Mouse (Mus musculus) megakaryocyte, embryonic 14.5 days (primary cell): ENCODE measurements around the gene Nsdhl. TPM values are rescaled to one million over a fixed set of nuclear protein-coding genes. Genes with fewer than 3 reads are reported as not detected.

Source experiments
- H3K27me3 ChIP-seq: replicated peaks from 2 replicates; pipeline ENCODE3; 2012; ENCODE audit warnings: inconsistent platforms
- H3K36me3 ChIP-seq: replicated peaks from 2 replicates; pipeline ENCODE3; 2012; ENCODE audit warnings: low read length, inconsistent platforms, mixed read lengths
- H3K4me1 ChIP-seq: 2 replicates; pipeline ENCODE4 v1.6.1; 2012; ENCODE audit warnings: inconsistent platforms
- H3K4me3 ChIP-seq: replicated peaks from 2 replicates; pipeline ENCODE3; 2012; ENCODE audit warnings: moderate library complexity, mild to moderate bottlenecking, inconsistent platforms
- H3K9me3 ChIP-seq: 2 replicates; pipeline ENCODE4 v1.6.1; 2012; ENCODE audit warnings: inconsistent platforms
- FLI1 ChIP-seq: IDR thresholded peaks from 2 replicates; pipeline ENCODE4 v1.6.1; 2012; ENCODE audit warnings: low read length, inconsistent platforms, mixed read lengths
- GATA1 ChIP-seq: IDR thresholded peaks from 3 replicates; pipeline ENCODE4 v1.6.1; 2012; ENCODE audit warnings: mixed read lengths, low read length, inconsistent platforms, borderline replicate concordance
- polyA plus RNA-seq: library from polyadenylated mRNA; stranded (reverse); fragments of >175 nt; gene quantifications from 2 replicates; pipeline ENCODE4 v1.2.3, GENCODE M21; 2012; ENCODE audit warnings: low replicate concordance; ENCODE audit not compliant: insufficient read depth

Gene Nsdhl
- polyA plus RNA-seq, 1 experiment, result 5.2 TPM

- H3K4me3 ChIP-seq, result no peak overlapping the region
- no peak for TF ChIP-seq GATA1
- TF ChIP-seq FLI1, result no peak
- peaks cover 94% of the 10 kb centered on the region for H3K36me3 ChIP-seq
Observed at GRCm38 (mm10) chrX:72953464-72953863, 35.1 kb downstream of the Nsdhl start.

GRCm38 (mm10) chrX:72956486-72956885, 38.1 kb downstream of the Nsdhl start:
- no peak overlapping the region for H3K4me3 ChIP-seq
- peaks cover 28% of the 10 kb centered on the region for H3K27me3 ChIP-seq
- peaks cover 98% of the 10 kb centered on the region for H3K36me3 ChIP-seq
- H3K9me3 ChIP-seq, result no peaks in the 10 kb centered on the region
- TF ChIP-seq GATA1 (no peak), FLI1 (no peak)
- H3K4me1 ChIP-seq, result no peaks in the 10 kb centered on the region

More at GRCm38 (mm10) chrX:72953464-72953863, 35.1 kb downstream of the Nsdhl start:
- Histone ChIP-seq H3K4me1 (no peaks in the 10 kb centered on the region), H3K27me3 (peaks cover 16% of the 10 kb centered on the region), H3K9me3 (no peaks in the 10 kb centered on the region)

- peaks cover 18% of the 10 kb centered on the region for H3K4me1 ChIP-seq
- peaks cover 80% of the 10 kb centered on the region for H3K36me3 ChIP-seq
- H3K27me3 ChIP-seq, result peaks cover 33% of the 10 kb centered on the region
- H3K4me3 ChIP-seq, result no peak overlapping the region
- H3K9me3 ChIP-seq, result no peaks in the 10 kb centered on the region
- TF ChIP-seq GATA1, result no peak
- TF ChIP-seq FLI1, result no peak
Observed at GRCm38 (mm10) chrX:72960431-72960830, 42.1 kb downstream of the Nsdhl start.

- Histone ChIP-seq H3K4me1 (peaks cover 18% of the 10 kb centered on the region), H3K4me3 (no peak overlapping the region), H3K9me3 (no peaks in the 10 kb centered on the region), H3K27me3 (peaks cover 34% of the 10 kb centered on the region), H3K36me3 (peaks cover 69% of the 10 kb centered on the region)
- no peak for TF ChIP-seq FLI1
- no peak for TF ChIP-seq GATA1
Observed at GRCm38 (mm10) chrX:72961511-72961910, 43.2 kb downstream of the Nsdhl start.

GRCm38 (mm10) chrX:72962743-72963142, 44.4 kb downstream of the Nsdhl start:
- TF ChIP-seq GATA1, result no peak
- no peak for TF ChIP-seq FLI1
- H3K4me3 ChIP-seq, result no peak overlapping the region
- peaks cover 57% of the 10 kb centered on the region for H3K36me3 ChIP-seq
- H3K27me3 ChIP-seq, result peaks cover 33% of the 10 kb centered on the region
- no peaks in the 10 kb centered on the region for H3K9me3 ChIP-seq
- peaks cover 18% of the 10 kb centered on the region for H3K4me1 ChIP-seq

- Histone ChIP-seq H3K4me3 (no peak overlapping the region), H3K4me1 (peaks cover 25% of the 10 kb centered on the region), H3K36me3 (no peaks in the 10 kb centered on the region), H3K9me3 (peaks cover 3% of the 10 kb centered on the region; the same call in 1 of the 2 replicates), H3K27me3 (peaks cover 65% of the 10 kb centered on the region)
- TF ChIP-seq FLI1, result no peak
- TF ChIP-seq GATA1, result no peak
Observed at GRCm38 (mm10) chrX:72982831-72983230, 64.5 kb downstream of the Nsdhl start.

GRCm38 (mm10) chrX:72985607-72986006, 67.2 kb downstream of the Nsdhl start:
- Histone ChIP-seq H3K9me3 (peaks cover 6% of the 10 kb centered on the region; the same call in 1 of the 2 replicates), H3K4me3 (no peak overlapping the region), H3K27me3 (peaks cover 85% of the 10 kb centered on the region), H3K4me1 (peaks cover 25% of the 10 kb centered on the region), H3K36me3 (no peaks in the 10 kb centered on the region)
- TF ChIP-seq FLI1 (no peak), GATA1 (no peak)

GRCm38 (mm10) chrX:72986841-72987519, 68.6 kb downstream of the Nsdhl start, which contains the start of gene Zfp185:
Zfp185 (plus strand) TSS chrX:72987339.
- peak within 1 kb of the TSS; percentile 84 for H3K4me3 ChIP-seq
- H3K4me1 ChIP-seq, result peaks cover 25% of the 10 kb centered on the region
- TF ChIP-seq FLI1 (no peak), GATA1 (no peak)
- peaks cover 93% of the 10 kb centered on the region for H3K27me3 ChIP-seq
- no peaks in the 10 kb centered on the region for H3K36me3 ChIP-seq
- peaks cover 6% of the 10 kb centered on the region; the same call in 1 of the 2 replicates for H3K9me3 ChIP-seq

GRCm38 (mm10) chrX:72987520-72987905, 69.2 kb downstream of the Nsdhl start:
- Histone ChIP-seq H3K27me3 (peaks cover 92% of the 10 kb centered on the region), H3K36me3 (no peaks in the 10 kb centered on the region), H3K4me1 (peaks cover 25% of the 10 kb centered on the region), H3K9me3 (peaks cover 6% of the 10 kb centered on the region; the same call in 1 of the 2 replicates), H3K4me3 (peak overlapping the region; percentile 84)
- TF ChIP-seq GATA1 (no peak), FLI1 (no peak)

- peaks cover 6% of the 10 kb centered on the region; the same call in 1 of the 2 replicates for H3K9me3 ChIP-seq
- H3K27me3 ChIP-seq, result peaks cover 89% of the 10 kb centered on the region
- H3K36me3 ChIP-seq, result no peaks in the 10 kb centered on the region
- H3K4me1 ChIP-seq, result peaks cover 25% of the 10 kb centered on the region
- H3K4me3 ChIP-seq, result no peak overlapping the region
- TF ChIP-seq GATA1, result no peak
- TF ChIP-seq FLI1, result no peak
Observed at GRCm38 (mm10) chrX:72988431-72988830, 70.1 kb downstream of the Nsdhl start.
